Mouse (Mus musculus) hindbrain, embryonic 12.5 days (tissue): Measurements from ENCODE around the gene Slc10a4. TPM values are rescaled to one million over a fixed set of nuclear protein-coding genes. Genes with fewer than 3 reads are reported as not detected.
"Not testable (repeated sequence)": the region's sequence is repeated elsewhere in the genome, so short reads cannot be mapped to it uniquely, and the experiment has no call there.

ENCODE experiments used
- ATAC-seq: fragments of 200-750 bp; cut with Nextera tagmentation; 2 replicates; pipeline ENCODE4 v1.8.0; 2017; ENCODE audit warnings: moderate TSS enrichment; ENCODE audit not compliant: low FRiP score
- H3K27ac ChIP-seq: fragments of 300-500 bp; sonication (generic); 2 replicates; pipeline ENCODE4 v1.5.1; 2016; ENCODE audit warnings: mild to moderate bottlenecking
- H3K27me3 ChIP-seq: fragments of 300-500 bp; sonication (generic); 2 replicates; pipeline ENCODE4 v1.6.1; 2016; ENCODE audit warnings: mild to moderate bottlenecking
- H3K36me3 ChIP-seq: fragments of 300-500 bp; sonication (generic); 2 replicates; pipeline ENCODE4 v1.6.1; 2016; ENCODE audit warnings: mild to moderate bottlenecking
- H3K4me1 ChIP-seq: fragments of 300-500 bp; sonication (generic); 2 replicates; pipeline ENCODE4 v1.6.1; 2016
- H3K4me2 ChIP-seq: fragments of 300-500 bp; sonication (generic); replicated peaks from 2 replicates; pipeline ENCODE4 v1.6.1; 2016; ENCODE audit warnings: mild to moderate bottlenecking
- H3K4me3 ChIP-seq: fragments of 300-500 bp; sonication (generic); 2 replicates; pipeline ENCODE4 v1.5.1; 2016; ENCODE audit warnings: mild to moderate bottlenecking
- H3K9ac ChIP-seq: fragments of 300-500 bp; sonication (generic); 2 replicates; pipeline ENCODE4 v1.6.1; 2016; ENCODE audit warnings: mild to moderate bottlenecking, moderate library complexity
- H3K9me3 ChIP-seq: fragments of 300-500 bp; sonication (generic); replicated peaks from 2 replicates; pipeline ENCODE4 v1.6.1; 2016; ENCODE audit warnings: mild to moderate bottlenecking
- WGBS: fragments of 180-500 bp; shearing (Covaris S2); methylation state at CpG from one replicate; pipeline ENCODE4 v1.1.7; 2016; 5-methylcytosine and 5-hydroxymethylcytosine counted together
- polyA plus RNA-seq: library from polyadenylated mRNA; unstranded; fragments of >200 nt; fragmentation: Nextera tagmentation; extraction: Ambion mirVana; gene quantifications from 2 replicates; pipeline ENCODE4 v1.2.1, GENCODE M21; 2016

Slc10a4 gene
- polyA plus RNA-seq, 1 experiment from 2014 or later: 24.8 TPM

GRCm38 (mm10) chr5:72992474-72992873, 14.2 kb upstream of the Slc10a4 start:
- 88% methylated on average over 1 of the region's 1 CpGs for WGBS
- H3K27ac ChIP-seq: no peak overlapping the region
- no peak overlapping the region for H3K4me3 ChIP-seq
- H3K27me3 ChIP-seq: no peaks in the 10 kb centered on the region
- H3K4me1 ChIP-seq: peaks cover 22% of the 10 kb centered on the region
- no peaks in the 10 kb centered on the region for H3K9me3 ChIP-seq
- H3K4me2 ChIP-seq: no peak overlapping the region
- no peak for ATAC-seq
- H3K36me3 ChIP-seq: no peaks in the 10 kb centered on the region
- H3K9ac ChIP-seq: no peak overlapping the region

DNA sequence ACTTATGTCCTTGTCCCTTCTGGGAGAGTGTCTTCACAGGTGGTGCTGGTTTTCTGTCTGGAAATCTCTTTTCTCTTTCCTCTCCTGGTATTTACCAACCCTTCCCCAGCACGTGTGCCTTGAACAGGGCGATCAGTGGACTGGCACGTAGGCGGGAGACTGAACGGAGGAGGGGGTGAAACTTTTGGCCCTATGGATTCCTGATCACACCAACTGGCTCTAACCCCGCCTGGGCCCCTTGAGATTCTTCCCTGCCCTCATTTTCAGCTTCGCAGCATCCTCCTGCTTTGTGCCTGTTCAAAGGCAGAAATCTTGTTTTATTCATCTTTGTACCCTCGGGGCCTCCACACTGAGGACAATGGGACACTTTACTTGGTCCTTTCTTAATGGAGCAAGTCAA, 12.3 kb upstream of the Slc10a4 start:
- Histone ChIP-seq H3K4me1 (peaks cover 22% of the 10 kb centered on the region), H3K36me3 (no peaks in the 10 kb centered on the region), H3K9ac (no peak overlapping the region), H3K4me2 (no peak overlapping the region), H3K9me3 (no peaks in the 10 kb centered on the region), H3K27me3 (no peaks in the 10 kb centered on the region), H3K27ac (no peak overlapping the region), H3K4me3 (no peak overlapping the region)
- whole genome bisulfite sequencing: 21% methylated on average over 8 of the region's 8 CpGs
- ATAC-seq: no peak

- Histone ChIP-seq H3K4me1 (peaks cover 22% of the 10 kb centered on the region), H3K4me2 (no peak overlapping the region), H3K9ac (no peak overlapping the region), H3K4me3 (no peak overlapping the region), H3K36me3 (no peaks in the 10 kb centered on the region), H3K27ac (no peak overlapping the region), H3K27me3 (no peaks in the 10 kb centered on the region), H3K9me3 (no peaks in the 10 kb centered on the region)
- 57% methylated on average over 2 of the region's 2 CpGs for WGBS
- no peak for ATAC-seq
These were observed 11.8 kb upstream of the Slc10a4 start for GRCm38 (mm10) chr5:72994928-72995327.

GRCm38 (mm10) chr5:72995379-72995778, 11.3 kb upstream of the Slc10a4 start:
- Histone ChIP-seq H3K9ac (no peak overlapping the region), H3K36me3 (no peaks in the 10 kb centered on the region), H3K4me3 (no peak overlapping the region), H3K9me3 (no peaks in the 10 kb centered on the region), H3K27ac (peak overlapping the region; percentile 64), H3K4me2 (peak overlapping the region; percentile 36), H3K4me1 (peaks cover 20% of the 10 kb centered on the region), H3K27me3 (no peaks in the 10 kb centered on the region)
- 11% methylated on average over 10 of the region's 10 CpGs for WGBS
- peak; percentile 42 for ATAC-seq

GRCm38 (mm10) chr5:72998546-72998945, 8.1 kb upstream of the Slc10a4 start:
- WGBS: 95% methylated on average over 1 of the region's 1 CpGs
- not testable (repeated sequence) for H3K27me3 ChIP-seq, H3K9me3 ChIP-seq, H3K27ac ChIP-seq, H3K4me2 ChIP-seq, H3K36me3 ChIP-seq, H3K9ac ChIP-seq, ATAC-seq, H3K4me3 ChIP-seq
- peaks cover 15% of the 10 kb centered on the region for H3K4me1 ChIP-seq

- no peak overlapping the region for H3K4me2 ChIP-seq
- ATAC-seq: no peak
These were observed 2.6 kb upstream of the Slc10a4 start for GRCm38 (mm10) chr5:73004046-73004445.

DNA sequence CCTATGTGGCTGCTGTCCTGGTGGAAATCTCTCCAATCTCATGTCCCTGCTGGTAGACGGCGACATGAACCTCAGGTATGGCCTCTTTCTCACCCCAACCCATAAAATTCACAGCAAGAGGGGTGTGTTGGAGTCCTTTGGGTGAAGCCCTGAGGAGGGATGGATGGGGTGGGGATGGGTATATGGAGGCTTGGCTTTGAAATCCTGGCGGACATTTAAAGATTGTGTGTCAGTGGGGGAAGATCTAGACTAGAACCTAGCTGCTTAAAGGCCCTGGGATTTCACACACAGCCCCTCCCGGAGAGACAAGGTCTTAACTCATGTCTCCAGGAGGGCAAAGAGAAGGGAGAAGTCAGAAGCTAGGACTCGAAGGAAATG, 888 bp downstream of the Slc10a4 start:
- peak overlapping the region; percentile 64 for H3K4me2 ChIP-seq
- H3K4me3 ChIP-seq: peak overlapping the region; percentile 45
- no peaks in the 10 kb centered on the region for H3K9me3 ChIP-seq
- peaks cover 37% of the 10 kb centered on the region for H3K27me3 ChIP-seq
- peaks cover 4% of the 10 kb centered on the region; the same call in 1 of the 2 replicates for H3K4me1 ChIP-seq
- H3K36me3 ChIP-seq: no peaks in the 10 kb centered on the region
- no peak; the same call in 1 of the 2 replicates for ATAC-seq
- WGBS: 38% methylated on average over 5 of the region's 5 CpGs
- peak overlapping the region; percentile 41; the same call in 1 of the 2 replicates for H3K9ac ChIP-seq
- H3K27ac ChIP-seq: no peak overlapping the region

More at GRCm38 (mm10) chr5:73004046-73004445, 2.6 kb upstream of the Slc10a4 start:
- Histone ChIP-seq H3K9ac (no peak overlapping the region), H3K4me1 (peaks cover 4% of the 10 kb centered on the region; the same call in 1 of the 2 replicates), H3K36me3 (no peaks in the 10 kb centered on the region), H3K9me3 (no peaks in the 10 kb centered on the region), H3K4me3 (no peak overlapping the region), H3K27me3 (peaks cover 33% of the 10 kb centered on the region), H3K27ac (no peak overlapping the region)
- 78% methylated on average over 5 of the region's 5 CpGs for WGBS

- not testable (repeated sequence) for H3K4me1 ChIP-seq, H3K36me3 ChIP-seq, H3K4me3 ChIP-seq, ATAC-seq, H3K27ac ChIP-seq, H3K9me3 ChIP-seq, H3K9ac ChIP-seq, H3K4me2 ChIP-seq
- H3K27me3 ChIP-seq: peaks cover 43% of the 10 kb centered on the region
- 39% methylated on average over 8 of the region's 8 CpGs for WGBS
These were observed 1.5 kb downstream of the Slc10a4 start for GRCm38 (mm10) chr5:73008230-73008629.

- not testable (repeated sequence) for H3K4me3 ChIP-seq, H3K27ac ChIP-seq, ATAC-seq, H3K9me3 ChIP-seq, H3K36me3 ChIP-seq, H3K4me2 ChIP-seq, H3K4me1 ChIP-seq, H3K9ac ChIP-seq
- H3K27me3 ChIP-seq: peaks cover 47% of the 10 kb centered on the region
- WGBS: 93% methylated on average over 16 of the region's 16 CpGs
These were observed 5.1 kb downstream of the Slc10a4 start for GRCm38 (mm10) chr5:73011806-73012205.

GRCm38 (mm10) chr5:73012884-73013610, 6.4 kb downstream of the Slc10a4 start:
- not testable (repeated sequence) for H3K36me3 ChIP-seq, H3K9ac ChIP-seq, H3K4me1 ChIP-seq, H3K27ac ChIP-seq, H3K9me3 ChIP-seq
- H3K4me2 ChIP-seq: peak overlapping the region; percentile 73
- peak overlapping the region; percentile 39 for H3K4me3 ChIP-seq
- WGBS: 21% methylated on average over 23 of the region's 27 CpGs
- ATAC-seq: peak; percentile 53; the same call in 1 of the 2 replicates
- H3K27me3 ChIP-seq: peaks cover 35% of the 10 kb centered on the region

DNA sequence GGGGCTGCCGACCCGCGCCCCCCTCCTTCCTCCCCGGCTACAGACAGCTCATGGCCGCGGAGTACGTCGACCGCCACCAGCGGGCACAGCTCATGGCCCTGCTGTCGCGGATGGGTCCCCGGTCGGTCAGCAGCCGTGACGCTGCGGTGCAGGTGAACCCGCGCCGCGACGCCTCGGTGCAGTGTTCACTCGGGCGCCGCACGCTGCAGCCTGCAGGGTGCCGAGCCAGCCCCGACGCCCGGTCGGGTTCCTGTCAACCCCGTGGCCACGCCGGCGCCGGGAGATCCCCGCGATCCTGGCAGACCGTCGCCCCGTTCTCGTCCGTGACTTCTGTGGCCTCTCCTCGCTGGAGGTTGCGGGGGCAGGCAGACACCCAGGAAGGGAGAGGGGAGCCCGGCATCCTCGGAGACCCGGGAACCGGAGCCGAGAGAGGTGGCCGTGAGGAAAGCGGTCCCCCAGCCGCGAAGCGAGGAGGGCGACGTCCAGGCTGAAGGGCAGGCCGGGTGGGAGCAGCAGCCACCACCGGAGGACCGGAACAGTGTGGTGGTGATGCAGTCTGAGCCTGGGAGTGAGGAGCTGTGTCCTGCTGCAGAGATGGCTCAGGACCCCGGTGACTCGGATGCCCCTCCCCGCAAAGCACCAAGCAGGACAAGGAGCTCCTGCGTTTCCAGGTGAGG, 7.1 kb downstream of the Slc10a4 start:
- Histone ChIP-seq H3K4me3 (peak overlapping the region; percentile 39), H3K4me2 (peak overlapping the region; percentile 73), H3K27me3 (peaks cover 28% of the 10 kb centered on the region), H3K9ac (peak overlapping the region; percentile 58)
- H3K4me1 ChIP-seq, H3K9me3 ChIP-seq, H3K36me3 ChIP-seq, H3K27ac ChIP-seq: not testable (repeated sequence)
- ATAC-seq: peak; percentile 80
- WGBS: 1% methylated on average over 52 of the region's 65 CpGs

- Histone ChIP-seq H3K9me3 (no peaks in the 10 kb centered on the region), H3K36me3 (no peaks in the 10 kb centered on the region), H3K9ac (no peak overlapping the region), H3K27me3 (peaks cover 28% of the 10 kb centered on the region), H3K4me2 (no peak overlapping the region), H3K4me1 (peaks cover 5% of the 10 kb centered on the region), H3K27ac (no peak overlapping the region), H3K4me3 (no peak overlapping the region)
- 46% methylated on average over 9 of the region's 9 CpGs for WGBS
- no peak for ATAC-seq
These were observed 8.1 kb downstream of the Slc10a4 start for GRCm38 (mm10) chr5:73014745-73015144.

DNA sequence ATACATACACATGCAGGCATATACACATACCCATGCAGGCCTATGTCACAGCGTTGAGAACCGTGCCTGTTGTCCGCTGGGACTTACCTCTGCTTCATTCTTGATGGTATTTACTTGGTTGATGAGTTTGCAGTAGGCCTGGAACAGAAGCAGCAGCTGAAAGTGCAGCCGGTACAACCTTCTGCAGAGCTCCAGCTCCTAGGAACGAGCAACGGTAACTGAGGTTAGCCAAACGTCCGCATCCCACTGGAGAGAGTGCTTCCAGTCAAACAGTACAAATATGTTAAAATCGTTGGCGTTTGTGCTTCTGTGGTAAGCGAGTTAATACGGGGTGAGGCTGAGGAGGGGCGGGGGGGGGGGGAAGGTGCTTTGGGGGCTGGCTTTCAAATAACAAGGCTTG, 17.1 kb downstream of the Slc10a4 start:
- H3K4me1 ChIP-seq: no peaks in the 10 kb centered on the region
- peaks cover 49% of the 10 kb centered on the region for H3K36me3 ChIP-seq
- H3K4me3 ChIP-seq: no peak overlapping the region
- no peak for ATAC-seq
- H3K27ac ChIP-seq: no peak overlapping the region
- no peaks in the 10 kb centered on the region for H3K27me3 ChIP-seq
- H3K9me3 ChIP-seq: no peaks in the 10 kb centered on the region
- no peak overlapping the region for H3K4me2 ChIP-seq
- no peak overlapping the region for H3K9ac ChIP-seq
- 92% methylated on average over 13 of the region's 13 CpGs for WGBS
